Mouse (Mus musculus) neural tube, embryonic 13.5 days (tissue): Measurements from ENCODE around the gene Dhx38. TPM values are rescaled to one million over a fixed set of nuclear protein-coding genes. Genes with fewer than 3 reads are reported as not detected.

Experiments
- ATAC-seq: fragments of 200-750 bp; cut with Nextera tagmentation; 2 replicates; pipeline ENCODE4 v1.8.0; 2017; ENCODE audit warnings: low read depth, mild to moderate bottlenecking, moderate TSS enrichment, moderate library complexity
- H3K27ac ChIP-seq: fragments of 300-500 bp; sonication (generic); replicated peaks from 2 replicates; pipeline ENCODE4 v1.5.1; 2015; ENCODE audit warnings: moderate library complexity, mild to moderate bottlenecking, inconsistent platforms
- H3K27me3 ChIP-seq: fragments of 300-500 bp; sonication (generic); 2 replicates; pipeline ENCODE4 v1.6.1; 2015; ENCODE audit warnings: mild to moderate bottlenecking, inconsistent platforms
- H3K36me3 ChIP-seq: fragments of 300-500 bp; sonication (generic); 2 replicates; pipeline ENCODE4 v1.6.1; 2015; ENCODE audit warnings: mild to moderate bottlenecking, inconsistent platforms
- H3K4me1 ChIP-seq: fragments of 300-500 bp; sonication (generic); replicated peaks from 2 replicates; pipeline ENCODE4 v1.6.1; 2015; ENCODE audit warnings: inconsistent platforms
- H3K4me2 ChIP-seq: fragments of 300-500 bp; sonication (generic); 2 replicates; pipeline ENCODE4 v1.6.1; 2015; ENCODE audit warnings: inconsistent platforms, mild to moderate bottlenecking, moderate library complexity
- H3K4me3 ChIP-seq: fragments of 300-500 bp; sonication (generic); 2 replicates; pipeline ENCODE4 v1.5.1; 2015; ENCODE audit warnings: mild to moderate bottlenecking, inconsistent platforms
- H3K9ac ChIP-seq: fragments of 300-500 bp; sonication (generic); 2 replicates; pipeline ENCODE4 v1.6.1; 2015; ENCODE audit warnings: moderate library complexity, mild to moderate bottlenecking, inconsistent platforms
- H3K9me3 ChIP-seq: fragments of 300-500 bp; sonication (generic); 2 replicates; pipeline ENCODE4 v1.6.1; 2016; ENCODE audit warnings: inconsistent platforms
- WGBS: fragments of 180-500 bp; shearing (Covaris S2); methylation state at CpG from one replicate; pipeline ENCODE4 v1.1.7; 2015; 5-methylcytosine and 5-hydroxymethylcytosine counted together
- polyA plus RNA-seq: library from polyadenylated mRNA; unstranded; fragments of >200 nt; fragmentation: Nextera tagmentation; extraction: Ambion mirVana; gene quantifications from 2 replicates; pipeline ENCODE4 v1.2.1, GENCODE M21; 2015

Gene Dhx38
- polyA plus RNA-seq, 1 experiment from 2014 or later, result 17.8 TPM

- ATAC-seq, result no peak
- H3K4me1 ChIP-seq, result no peaks in the 10 kb centered on the region
- no peak overlapping the region for H3K27ac ChIP-seq
- H3K4me3 ChIP-seq, result no peak overlapping the region
- peaks cover 7% of the 10 kb centered on the region; the same call in 1 of the 2 replicates for H3K36me3 ChIP-seq
- peaks cover 2% of the 10 kb centered on the region; the same call in 1 of the 2 replicates for H3K9me3 ChIP-seq
- no peaks in the 10 kb centered on the region for H3K27me3 ChIP-seq
- no peak overlapping the region for H3K4me2 ChIP-seq
- H3K9ac ChIP-seq, result no peak overlapping the region
- 70% methylated on average over 7 of the region's 7 CpGs for WGBS
Measured at GRCm38 (mm10) chr8:109586972-109587504, 21.4 kb upstream of the Dhx38 start.

GRCm38 (mm10) chr8:109585652-109586051 lies 20.0 kb upstream of the Dhx38 start:
- ATAC-seq, result no peak
- Histone ChIP-seq H3K9ac (no peak overlapping the region), H3K9me3 (peaks cover 2% of the 10 kb centered on the region; the same call in 1 of the 2 replicates), H3K27ac (no peak overlapping the region), H3K4me1 (no peaks in the 10 kb centered on the region), H3K4me2 (no peak overlapping the region), H3K27me3 (no peaks in the 10 kb centered on the region), H3K4me3 (no peak overlapping the region), H3K36me3 (no peaks in the 10 kb centered on the region)

GRCm38 (mm10) chr8:109584830-109585229 lies 19.2 kb upstream of the Dhx38 start:
- Histone ChIP-seq H3K9me3 (peaks cover 2% of the 10 kb centered on the region; the same call in 1 of the 2 replicates), H3K4me3 (no peak overlapping the region), H3K27ac (no peak overlapping the region), H3K9ac (no peak overlapping the region), H3K36me3 (no peaks in the 10 kb centered on the region), H3K4me2 (no peak overlapping the region), H3K27me3 (no peaks in the 10 kb centered on the region), H3K4me1 (no peaks in the 10 kb centered on the region)
- 88% methylated on average over 3 of the region's 3 CpGs for WGBS
- no peak for ATAC-seq

GRCm38 (mm10) chr8:109584293-109584692 lies 18.6 kb upstream of the Dhx38 start:
- 88% methylated on average over 4 of the region's 4 CpGs for WGBS
- Histone ChIP-seq H3K4me2 (no peak overlapping the region), H3K36me3 (no peaks in the 10 kb centered on the region), H3K4me1 (no peaks in the 10 kb centered on the region), H3K4me3 (no peak overlapping the region), H3K9me3 (peaks cover 2% of the 10 kb centered on the region; the same call in 1 of the 2 replicates), H3K9ac (no peak overlapping the region), H3K27ac (no peak overlapping the region), H3K27me3 (no peaks in the 10 kb centered on the region)
- no peak for ATAC-seq

GRCm38 (mm10) chr8:109578900-109579301 lies 13.2 kb upstream of the Dhx38 start, which contains the start of gene Hp:
Gene Hp, minus strand, starts transcription at chr8:109579172.
- Histone ChIP-seq H3K27me3 (no peaks in the 10 kb centered on the region), H3K9me3 (peaks cover under 1% of the 10 kb centered on the region; the same call in 1 of the 2 replicates), H3K4me1 (no peaks in the 10 kb centered on the region), H3K4me3 (no peak within 1 kb of the TSS), H3K4me2 (no peak within 1 kb of the TSS), H3K27ac (no peak within 1 kb of the TSS), H3K36me3 (no peaks in the 10 kb centered on the region; the same call in 1 of the 2 replicates), H3K9ac (no peak within 1 kb of the TSS)
- no peak for ATAC-seq
- WGBS, result 82% methylated on average over 8 of the region's 8 CpGs

GRCm38 (mm10) chr8:109576311-109576710 lies 10.7 kb upstream of the Dhx38 start:
- Histone ChIP-seq H3K4me3 (no peak overlapping the region), H3K4me1 (no peaks in the 10 kb centered on the region), H3K4me2 (no peak overlapping the region), H3K9ac (no peak overlapping the region), H3K9me3 (no peaks in the 10 kb centered on the region), H3K27ac (no peak overlapping the region), H3K27me3 (no peaks in the 10 kb centered on the region), H3K36me3 (peaks cover 9% of the 10 kb centered on the region)
- 81% methylated on average over 4 of the region's 4 CpGs for WGBS
- ATAC-seq, result no peak

GRCm38 (mm10) chr8:109571139-109571538 lies 5.5 kb upstream of the Dhx38 start:
- Histone ChIP-seq H3K4me1 (peaks cover 12% of the 10 kb centered on the region), H3K27ac (no peak overlapping the region), H3K4me3 (no peak overlapping the region), H3K9me3 (no peaks in the 10 kb centered on the region), H3K4me2 (no peak overlapping the region), H3K27me3 (no peaks in the 10 kb centered on the region), H3K9ac (no peak overlapping the region), H3K36me3 (peaks cover 33% of the 10 kb centered on the region)
- no peak for ATAC-seq
- 89% methylated on average over 12 of the region's 12 CpGs for WGBS

GRCm38 (mm10) chr8:109564766-109565165 lies 895 bp downstream of the Dhx38 start:
- Histone ChIP-seq H3K9me3 (no peaks in the 10 kb centered on the region), H3K4me1 (peaks cover 30% of the 10 kb centered on the region), H3K4me3 (peak overlapping the region; percentile 94), H3K27ac (peak overlapping the region; percentile 91), H3K9ac (peak overlapping the region; percentile 95), H3K36me3 (peaks cover 40% of the 10 kb centered on the region), H3K27me3 (no peaks in the 10 kb centered on the region), H3K4me2 (peak overlapping the region; percentile 86)
- no peak for ATAC-seq
- 6% methylated on average over 10 of the region's 10 CpGs for WGBS

GRCm38 (mm10) chr8:109563881-109564280 lies 1.8 kb downstream of the Dhx38 start:
- WGBS, result 77% methylated on average over 2 of the region's 2 CpGs
- Histone ChIP-seq H3K27ac (no peak overlapping the region), H3K4me2 (peak overlapping the region; percentile 86), H3K36me3 (peaks cover 41% of the 10 kb centered on the region), H3K9me3 (no peaks in the 10 kb centered on the region), H3K9ac (no peak overlapping the region), H3K27me3 (no peaks in the 10 kb centered on the region), H3K4me3 (0 out of 2 replicates have a peak overlapping the region, but pooled peaks have one; percentile 94), H3K4me1 (peaks cover 30% of the 10 kb centered on the region)
- ATAC-seq, result no peak

- Histone ChIP-seq H3K4me1 (no peaks in the 10 kb centered on the region), H3K9ac (no peak overlapping the region), H3K27ac (no peak overlapping the region), H3K36me3 (peaks cover 100% of the 10 kb centered on the region), H3K4me3 (no peak overlapping the region), H3K9me3 (no peaks in the 10 kb centered on the region), H3K4me2 (no peak overlapping the region), H3K27me3 (no peaks in the 10 kb centered on the region)
- WGBS, result 39% methylated on average over 3 of the region's 3 CpGs
- ATAC-seq, result no peak
Measured at GRCm38 (mm10) chr8:109551663-109552062, 14.0 kb downstream of the Dhx38 start.

- H3K4me3 ChIP-seq, result no peak overlapping the region
Measured at GRCm38 (mm10) chr8:109544049-109544448, 21.6 kb downstream of the Dhx38 start.

GRCm38 (mm10) chr8:109542748-109543519 lies 22.7 kb downstream of the Dhx38 start:
- no peaks in the 10 kb centered on the region for H3K9me3 ChIP-seq
- H3K4me2 ChIP-seq, result no peak overlapping the region
- 87% methylated on average over 8 of the region's 8 CpGs for whole genome bisulfite sequencing
- no peak overlapping the region for H3K4me3 ChIP-seq
- no peaks in the 10 kb centered on the region for H3K4me1 ChIP-seq
- H3K27ac ChIP-seq, result no peak overlapping the region
- ATAC-seq, result no peak
- H3K36me3 ChIP-seq, result peaks cover 22% of the 10 kb centered on the region
- no peak overlapping the region for H3K9ac ChIP-seq
- H3K27me3 ChIP-seq, result no peaks in the 10 kb centered on the region

More at GRCm38 (mm10) chr8:109544049-109544448, 21.6 kb downstream of the Dhx38 start:
- Histone ChIP-seq H3K9ac (no peak overlapping the region), H3K36me3 (peaks cover 34% of the 10 kb centered on the region), H3K27ac (no peak overlapping the region), H3K9me3 (no peaks in the 10 kb centered on the region), H3K4me2 (no peak overlapping the region), H3K27me3 (no peaks in the 10 kb centered on the region), H3K4me1 (no peaks in the 10 kb centered on the region)
- WGBS, result 53% methylated on average over 2 of the region's 3 CpGs
- no peak for ATAC-seq
